Mouse (Mus musculus): ENCODE data around the gene Sox13. TPM values are rescaled to one million over a fixed set of nuclear protein-coding genes. Genes with fewer than 3 reads are reported as not detected.

The Sox13 gene
- total and polyA plus RNA-seq, 3 experiments, result 0.03 TPM; not detected in 2

GRCm38 (mm10) chr1:133350210-133350609 lies 74.0 kb downstream of the Sox13 start, which contains the start of gene Ren1:
Ren1 (plus strand) TSS chr1:133350510.
- Histone ChIP-seq H3K79me2 (ENCODE audit: control insufficient read depth, insufficient read depth, low read length, poor library complexity) (no peaks in the 10 kb centered on the region), H3K4me3 (ENCODE audit: control insufficient read depth in 1 of 2, insufficient read depth in 1 of 2, low read depth in 2 of 2, low read length in 2 of 2) (no peak within 1 kb of the TSS), H3K9ac (ENCODE audit: control insufficient read depth, low read depth, low read length, poor library complexity, severe bottlenecking) (no peak within 1 kb of the TSS), H3K27me3 (ENCODE audit: control insufficient read depth in 1 of 2, insufficient read depth in 2 of 2, low read length in 2 of 2) (no peaks in the 10 kb centered on the region), H3K27ac (ENCODE audit: control insufficient read depth, low read depth, low read length) (no peak within 1 kb of the TSS), H3K4me1 (ENCODE audit: control insufficient read depth in 1 of 2, insufficient read depth in 2 of 2, low read length in 2 of 2) (peaks cover 0 to 9% of the 10 kb centered on the region in 2 experiments; a peak in 2 of 4 replicates), H3K9me3 (replicated peaks; ENCODE audit: insufficient read depth, low read length) (no peaks in the 10 kb centered on the region), H3K36me3 (ENCODE audit: control insufficient read depth in 1 of 2, insufficient read depth in 2 of 2, low read length in 2 of 2) (no peaks in the 10 kb centered on the region)
- TF ChIP-seq CTCF (IDR thresholded peaks at IDR 0.05 in 2 of 3, conservative IDR thresholded peaks at IDR 0.05 in 1 of 3; ENCODE audit: control insufficient read depth in 1 of 3, insufficient read depth in 1 of 3, low read depth in 2 of 3, low read length in 3 of 3, poor library complexity in 1 of 3, severe bottlenecking in 1 of 3) (no peak), MEF2A (IDR thresholded peaks at IDR 0.05; ENCODE audit: extremely low read depth, insufficient replicate concordance, low read depth, low read length, poor library complexity, severe bottlenecking) (no peak), USF2 (IDR thresholded peaks at IDR 0.05; ENCODE audit: borderline replicate concordance in 1 of 2, insufficient read depth in 1 of 2, low read depth in 1 of 2, low read length in 2 of 2) (no peak), ETS1 (IDR thresholded peaks at IDR 0.05; ENCODE audit: low read depth, low read length) (no peak), RCOR1 (IDR thresholded peaks at IDR 0.05; ENCODE audit: low read depth, low read length) (no peak), USF1 (IDR thresholded peaks at IDR 0.05; ENCODE audit: low read depth, low read length) (no peak), KAT2A (conservative IDR thresholded peaks at IDR 0.05; ENCODE audit: low read depth, low read length) (no peak), GATA1 (IDR thresholded peaks at IDR 0.05; ENCODE audit: low read depth, low read length) (no peak)
- no peak for DNase-seq (ENCODE audit: low read depth, low spot score)

- Histone ChIP-seq H3K4me1 (ENCODE audit: control insufficient read depth in 1 of 2, insufficient read depth in 2 of 2, low read length in 2 of 2) (peaks cover 0 to 9% of the 10 kb centered on the region in 2 experiments; a peak in 2 of 4 replicates), H3K9me3 (replicated peaks; ENCODE audit: insufficient read depth, low read length) (no peaks in the 10 kb centered on the region), H3K79me2 (ENCODE audit: control insufficient read depth, insufficient read depth, low read length, poor library complexity) (no peaks in the 10 kb centered on the region), H3K4me3 (ENCODE audit: control insufficient read depth in 1 of 2, insufficient read depth in 1 of 2, low read depth in 2 of 2, low read length in 2 of 2) (no peak overlapping the region), H3K27ac (ENCODE audit: control insufficient read depth, low read depth, low read length) (no peak overlapping the region), H3K9ac (ENCODE audit: control insufficient read depth, low read depth, low read length, poor library complexity, severe bottlenecking) (no peak overlapping the region), H3K27me3 (ENCODE audit: control insufficient read depth in 1 of 2, insufficient read depth in 2 of 2, low read length in 2 of 2) (no peaks in the 10 kb centered on the region), H3K36me3 (ENCODE audit: control insufficient read depth in 1 of 2, insufficient read depth in 2 of 2, low read length in 2 of 2) (no peaks in the 10 kb centered on the region)
- TF ChIP-seq CHD1 (IDR thresholded peaks at IDR 0.05; ENCODE audit: low read depth, low read length), result no peak
- no peak for TF ChIP-seq MEF2A (IDR thresholded peaks at IDR 0.05; ENCODE audit: extremely low read depth, insufficient replicate concordance, low read depth, low read length, poor library complexity, severe bottlenecking)
- no peak for TF ChIP-seq NRF1 (IDR thresholded peaks at IDR 0.05; ENCODE audit: insufficient read depth, low read depth, low read length, poor library complexity, severe bottlenecking)
- no peak for TF ChIP-seq ELF1 (IDR thresholded peaks at IDR 0.05; ENCODE audit: low read depth, low read length)
- TF ChIP-seq GATA1 (IDR thresholded peaks at IDR 0.05; ENCODE audit: low read depth, low read length), result no peak
- TF ChIP-seq BHLHE40 (IDR thresholded peaks at IDR 0.05; ENCODE audit: borderline replicate concordance, low read depth, low read length), result no peak
- TF ChIP-seq CTCF (IDR thresholded peaks at IDR 0.05 in 2 of 3, conservative IDR thresholded peaks at IDR 0.05 in 1 of 3; ENCODE audit: control insufficient read depth in 1 of 3, insufficient read depth in 1 of 3, low read depth in 2 of 3, low read length in 3 of 3, poor library complexity in 1 of 3, severe bottlenecking in 1 of 3), result peak in 1 of 3 experiments; percentile 25; a peak in 1 of 6 replicates
- peak; percentile 53 for DNase-seq (ENCODE audit: low read depth, low spot score)
Observed at GRCm38 (mm10) chr1:133347693-133348520, 76.3 kb downstream of the Sox13 start.
